Mouse (Mus musculus) adrenal gland, postnatal 25 days (tissue): ENCODE results near the gene Tcf7l1. TPM values are rescaled to one million over a fixed set of nuclear protein-coding genes. Genes with fewer than 3 reads are reported as not detected.

ENCODE experiments used
- DNase-seq: peaks from one replicate; pipeline ENCODE4 v3.0.0; 2021; ENCODE audit warnings: mixed read lengths
- total RNA-seq: library from RNA; stranded (reverse); gene quantifications from 2 replicates; pipeline ENCODE4 v1.2.3, GENCODE M21; 2021

Gene Tcf7l1
- total RNA-seq, 1 experiment from 2014 or later = 13.1 TPM

DNA sequence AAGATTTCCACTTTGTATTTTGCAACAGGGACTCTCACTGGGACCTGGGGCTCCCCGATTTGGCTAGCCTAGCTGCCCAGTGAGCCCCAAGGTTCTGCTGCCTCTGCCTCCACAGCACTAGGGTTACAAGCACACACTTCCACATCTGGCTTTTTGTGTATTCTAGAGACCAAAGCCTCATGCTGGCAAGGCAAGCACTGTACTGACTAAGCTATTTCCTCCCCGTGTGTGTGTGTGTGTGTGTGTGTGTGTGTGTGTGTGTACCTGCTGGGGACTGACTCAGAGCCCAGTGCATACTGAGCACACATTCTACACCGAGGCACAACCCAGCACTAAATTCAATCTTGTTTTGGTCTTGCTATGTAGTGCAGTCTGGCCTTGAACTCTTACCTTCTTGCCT, 202.4 kb downstream of the Tcf7l1 start:
- DNase-seq = peak; percentile 22

DNA sequence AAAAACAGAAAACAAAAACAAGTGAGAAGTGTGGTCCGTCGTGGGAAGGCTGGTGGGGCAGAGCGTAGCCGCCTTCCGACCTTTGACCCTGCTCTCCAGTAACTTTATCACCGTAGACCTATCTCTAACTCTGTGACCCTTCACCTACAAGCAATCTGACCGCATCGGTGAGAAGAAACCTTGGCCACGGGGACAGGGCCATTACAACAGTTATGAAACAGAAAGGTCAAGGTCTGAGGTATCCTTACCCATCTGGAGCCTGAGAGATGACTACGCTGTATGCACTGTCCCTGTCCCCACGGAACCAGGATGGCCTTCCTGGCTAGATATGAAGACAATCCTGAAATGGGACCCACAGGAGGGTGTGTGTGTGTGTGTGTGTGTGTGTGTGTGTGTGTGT, 204.9 kb downstream of the Tcf7l1 start:
- DNase-seq = no peak

DNA sequence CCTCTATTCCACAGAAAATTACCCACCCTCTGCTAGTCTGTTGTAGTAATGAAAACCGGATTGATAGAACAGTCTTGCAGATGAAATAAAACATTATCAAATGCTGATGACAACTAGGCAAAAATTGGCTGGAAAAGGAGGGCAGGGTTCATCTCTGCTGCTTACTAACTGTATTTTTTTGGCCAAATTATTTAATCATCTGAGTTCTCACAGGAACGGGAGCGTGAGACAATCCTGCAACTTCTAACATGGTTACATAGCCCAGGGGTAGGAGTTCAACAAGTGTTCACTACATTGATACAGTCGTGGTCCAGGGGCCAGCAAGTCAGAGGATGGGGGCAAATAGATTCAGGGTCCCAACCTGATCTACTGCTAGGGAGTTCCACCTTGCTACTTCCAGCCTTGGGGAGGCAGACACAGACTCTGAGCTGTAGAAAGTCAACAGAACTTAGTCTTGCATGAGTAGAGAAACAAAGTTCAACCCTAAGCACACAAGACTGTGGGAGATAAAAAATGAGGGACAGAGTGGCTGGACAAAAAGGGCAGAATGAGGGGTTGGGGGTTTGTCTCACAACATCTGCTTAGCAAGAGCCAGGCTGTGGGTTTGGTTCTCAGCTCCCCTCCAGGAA, 205.7 kb downstream of the Tcf7l1 start:
- DNase-seq = no peak

DNA sequence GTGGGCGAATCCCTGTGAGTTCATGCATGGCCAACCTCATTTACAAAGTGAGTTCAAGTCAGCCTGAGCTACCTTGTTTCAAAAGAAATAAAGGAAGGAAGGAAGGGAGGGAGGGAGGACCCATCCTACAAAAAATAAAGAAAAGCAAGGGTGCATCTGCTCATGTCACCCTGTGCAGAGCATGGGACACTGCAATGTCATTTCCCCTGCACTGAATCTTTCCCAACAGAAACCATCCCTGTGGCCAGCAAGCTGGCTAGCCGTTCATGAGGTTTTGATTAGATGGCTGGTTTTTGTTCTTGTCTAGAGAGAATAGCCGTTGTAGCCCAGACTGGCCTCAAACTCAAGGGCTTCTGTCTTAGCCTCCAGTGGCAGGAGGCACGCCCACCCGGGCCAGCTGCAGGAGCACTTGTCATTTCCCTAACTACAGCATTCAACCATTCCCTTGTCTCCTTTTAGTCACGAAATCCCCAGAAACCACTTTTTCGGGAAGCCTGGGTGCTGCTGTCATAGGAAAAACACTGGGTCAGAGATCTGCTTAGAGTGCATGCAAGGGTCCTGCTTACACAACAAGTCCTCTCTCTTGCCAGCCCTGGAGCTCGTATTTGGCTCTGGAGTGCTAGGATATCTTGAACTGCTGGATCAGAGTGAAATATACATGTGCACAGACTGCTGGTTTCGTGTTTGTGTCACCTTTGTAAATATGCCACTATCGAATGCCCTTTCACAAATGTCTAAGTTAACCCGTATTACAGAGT, 207.2 kb downstream of the Tcf7l1 start:
- DNase-seq = no peak

Other genes with a start within 250 kb of the Tcf7l1 start
- gene Capg, start 244.9 kb downstream of the Tcf7l1 start, total RNA-seq = 30.3 and 48.1 TPM in 2 replicates
- 23.3 and 24.4 TPM in 2 replicates for gene Elmod3, start 190.8 kb downstream of the Tcf7l1 start, total RNA-seq
- 309 and 334 TPM in 2 replicates for gene Retsat, start 190.8 kb downstream of the Tcf7l1 start, total RNA-seq
- gene Tgoln1, start 172.3 kb downstream of the Tcf7l1 start, total RNA-seq = 176 and 187 TPM in 2 replicates
- 81.8 and 83.5 TPM in 2 replicates for gene Kcmf1, start 110.7 kb upstream of the Tcf7l1 start, total RNA-seq
- 194 and 195 TPM in 2 replicates for gene Tmsb10, start 169.5 kb upstream of the Tcf7l1 start, total RNA-seq